Mouse (Mus musculus): ENCODE results near the gene Cel. TPM values are rescaled to one million over a fixed set of nuclear protein-coding genes. Genes with fewer than 3 reads are reported as not detected.
A peak's percentile ranks its signal among the peaks of the same experiment; 100 is the strongest.

The Cel gene
- total and polyA plus RNA-seq, 2 experiments from 2014 or later, result not detected

DNA sequence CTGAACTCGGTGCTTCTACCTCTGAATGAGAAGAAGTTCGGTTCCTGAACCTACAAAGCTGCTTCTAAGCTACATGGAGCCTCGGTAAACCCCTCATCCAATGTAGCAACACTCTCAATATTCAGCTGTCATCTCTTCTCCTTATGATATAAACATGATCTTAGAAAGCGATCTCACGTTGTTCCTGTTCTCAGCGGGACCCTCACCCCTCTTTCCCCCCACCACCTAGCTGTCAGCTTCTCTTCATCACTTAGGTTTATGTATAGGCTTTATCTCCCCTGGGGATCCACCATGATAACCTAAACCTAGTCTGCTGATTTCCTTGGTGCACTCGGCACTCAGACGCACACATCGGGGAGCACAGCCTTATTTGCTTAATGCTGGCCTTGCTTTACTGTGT, 20.4 kb upstream of the Cel start, which contains the start of gene Gtf3c5:
TSS of gene Gtf3c5 (minus strand) at position 101 of the 400 bp plus-strand sequence.
- Histone ChIP-seq H3K27ac (ENCODE audit: low read depth) (peak within 1 kb of the TSS; percentile 86), H3K36me3 (replicated peaks; ENCODE audit: control insufficient read depth, insufficient read depth, low read length) (peaks cover 2% of the 10 kb centered on the region), H3K9ac (replicated peaks; ENCODE audit: low read depth, low read length) (peak within 1 kb of the TSS; percentile 64), H3K4me1 (ENCODE audit: control insufficient read depth, insufficient read depth) (peaks cover 5% of the 10 kb centered on the region; the same call in 1 of the 2 replicates), H3K4me3 (ENCODE audit: low read depth, low read length) (peak within 1 kb of the TSS; percentile 68), H3K4me2 (ENCODE audit: low read depth, low read length) (peak within 1 kb of the TSS; percentile 84), H3K27me3 (ENCODE audit: control insufficient read depth, insufficient read depth, low read length) (no peaks in the 10 kb centered on the region), H3K9me3 (replicated peaks; ENCODE audit: control insufficient read depth, low read length) (no peaks in the 10 kb centered on the region)
- ATAC-seq (ENCODE audit: insufficient read depth, low read depth) (no peak), DNase-seq (ENCODE audit: low spot score) (no peak)
- TF ChIP-seq EP300 (IDR thresholded peaks at IDR 0.05; ENCODE audit: low read depth), result no peak
- no peak for TF ChIP-seq CTCF (IDR thresholded peaks at IDR 0.05; ENCODE audit: low read depth)
- WGBS, result 71% methylated on average over 9 of the region's 9 CpGs

DNA sequence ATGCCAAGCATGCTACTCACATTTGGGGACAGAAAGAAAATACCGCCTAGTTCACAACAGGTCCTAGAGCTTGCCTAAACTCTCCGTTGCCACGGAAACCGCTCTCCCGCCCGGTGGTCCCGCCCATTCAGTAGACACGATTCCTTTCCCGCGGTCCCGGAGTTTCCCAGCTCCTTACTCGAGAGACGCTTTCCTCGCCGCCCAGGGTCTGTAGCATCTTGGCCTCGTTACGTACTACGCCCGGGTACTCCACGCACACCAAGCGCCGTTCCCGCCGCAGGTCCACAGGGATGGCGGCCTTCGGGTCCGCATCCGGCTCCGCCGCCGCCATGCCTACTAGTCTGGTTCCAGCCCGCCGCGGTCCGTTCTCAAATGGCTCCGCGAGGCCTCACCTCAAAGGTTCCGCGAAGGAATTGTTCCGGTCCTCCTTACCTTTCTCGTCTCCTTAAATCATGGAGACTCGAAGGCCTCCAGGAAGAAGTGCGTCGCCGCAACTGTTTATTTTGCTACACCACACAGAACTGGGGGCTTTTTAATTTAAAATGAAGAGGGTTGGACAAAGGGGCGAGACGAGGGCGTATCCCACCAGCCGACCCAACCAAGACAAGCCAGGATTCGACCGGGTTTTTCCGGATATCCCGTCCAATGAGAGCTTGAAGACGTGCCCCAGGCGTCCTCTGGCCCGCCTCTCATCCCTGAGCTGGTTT, 19.6 kb upstream of the Cel start:
- H3K4me2 ChIP-seq (ENCODE audit: low read depth, low read length), result peak overlapping the region; percentile 84
- peak overlapping the region; percentile 64 for H3K9ac ChIP-seq (replicated peaks; ENCODE audit: low read depth, low read length)
- no peak for TF ChIP-seq CTCF (IDR thresholded peaks at IDR 0.05; ENCODE audit: low read depth)
- TF ChIP-seq EP300 (IDR thresholded peaks at IDR 0.05; ENCODE audit: low read depth), result no peak
- peak overlapping the region; percentile 68 for H3K4me3 ChIP-seq (ENCODE audit: low read depth, low read length)
- peaks cover 5% of the 10 kb centered on the region; the same call in 1 of the 2 replicates for H3K4me1 ChIP-seq (ENCODE audit: control insufficient read depth, insufficient read depth)
- H3K9me3 ChIP-seq (replicated peaks; ENCODE audit: control insufficient read depth, low read length), result no peaks in the 10 kb centered on the region
- no peaks in the 10 kb centered on the region for H3K27me3 ChIP-seq (ENCODE audit: control insufficient read depth, insufficient read depth, low read length)
- DNase-seq (ENCODE audit: low spot score) (peak; percentile 89), ATAC-seq (ENCODE audit: insufficient read depth, low read depth) (peak; percentile 94)
- WGBS, result under 1% methylated on average over 56 of the region's 56 CpGs
- peak overlapping the region; percentile 86 for H3K27ac ChIP-seq (ENCODE audit: low read depth)
- peaks cover 8% of the 10 kb centered on the region for H3K36me3 ChIP-seq (replicated peaks; ENCODE audit: control insufficient read depth, insufficient read depth, low read length)

DNA sequence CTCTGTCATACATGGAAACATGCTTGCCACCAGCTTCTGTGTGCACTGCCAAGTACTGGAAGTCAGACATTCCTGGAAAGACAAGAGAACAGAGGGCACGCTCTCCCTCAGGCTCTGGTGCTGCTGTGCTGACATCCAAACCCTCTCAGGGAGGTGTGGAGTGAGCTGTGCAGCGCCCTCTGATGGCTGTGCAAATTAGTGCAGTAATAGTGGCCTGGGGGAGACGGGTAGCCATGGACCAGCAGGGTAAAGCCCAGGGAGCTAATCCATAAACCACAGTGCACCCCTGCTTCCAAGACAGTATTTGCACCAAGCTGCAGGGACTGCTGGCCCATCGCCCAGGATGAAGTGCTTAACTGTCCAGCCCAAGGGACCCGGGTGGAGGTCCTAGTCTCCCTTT, 14.8 kb upstream of the Cel start:
- no peak overlapping the region for H3K27ac ChIP-seq (ENCODE audit: low read depth)
- H3K27me3 ChIP-seq (ENCODE audit: control insufficient read depth, insufficient read depth, low read length), result no peaks in the 10 kb centered on the region
- no peak overlapping the region for H3K4me3 ChIP-seq (ENCODE audit: low read depth, low read length)
- 60% methylated on average over 5 of the region's 5 CpGs for WGBS
- H3K9me3 ChIP-seq (replicated peaks; ENCODE audit: control insufficient read depth, low read length), result no peaks in the 10 kb centered on the region
- no peak overlapping the region for H3K9ac ChIP-seq (replicated peaks; ENCODE audit: low read depth, low read length)
- ATAC-seq (ENCODE audit: insufficient read depth, low read depth) (no peak), DNase-seq (ENCODE audit: low spot score) (no peak)
- H3K4me1 ChIP-seq (ENCODE audit: control insufficient read depth, insufficient read depth), result peaks cover 5% of the 10 kb centered on the region; the same call in 1 of the 2 replicates
- TF ChIP-seq EP300 (IDR thresholded peaks at IDR 0.05; ENCODE audit: low read depth) (no peak), CTCF (IDR thresholded peaks at IDR 0.05; ENCODE audit: low read depth) (peak; percentile 27; the same call in 1 of the 2 replicates)
- H3K36me3 ChIP-seq (replicated peaks; ENCODE audit: control insufficient read depth, insufficient read depth, low read length), result peaks cover 51% of the 10 kb centered on the region
- H3K4me2 ChIP-seq (ENCODE audit: low read depth, low read length), result no peak overlapping the region

GRCm38 (mm10) chr2:28576815-28577214, 13.6 kb upstream of the Cel start:
- H3K36me3 ChIP-seq (replicated peaks; ENCODE audit: control insufficient read depth, insufficient read depth, low read length), result peaks cover 63% of the 10 kb centered on the region
- H3K4me1 ChIP-seq (ENCODE audit: control insufficient read depth, insufficient read depth), result no peaks in the 10 kb centered on the region
- no peak overlapping the region for H3K4me2 ChIP-seq (ENCODE audit: low read depth, low read length)
- H3K9me3 ChIP-seq (replicated peaks; ENCODE audit: control insufficient read depth, low read length), result no peaks in the 10 kb centered on the region
- H3K9ac ChIP-seq (replicated peaks; ENCODE audit: low read depth, low read length), result no peak overlapping the region
- no peak overlapping the region for H3K27ac ChIP-seq (ENCODE audit: low read depth)
- H3K27me3 ChIP-seq (ENCODE audit: control insufficient read depth, insufficient read depth, low read length), result no peaks in the 10 kb centered on the region
- 79% methylated on average over 3 of the region's 3 CpGs for WGBS
- DNase-seq (ENCODE audit: low spot score), result no peak
- no peak for TF ChIP-seq CTCF (IDR thresholded peaks at IDR 0.05; ENCODE audit: low read depth)
- no peak for TF ChIP-seq EP300 (IDR thresholded peaks at IDR 0.05; ENCODE audit: low read depth)
- no peak overlapping the region for H3K4me3 ChIP-seq (ENCODE audit: low read depth, low read length)
- no peak for ATAC-seq (ENCODE audit: insufficient read depth, low read depth)

DNA sequence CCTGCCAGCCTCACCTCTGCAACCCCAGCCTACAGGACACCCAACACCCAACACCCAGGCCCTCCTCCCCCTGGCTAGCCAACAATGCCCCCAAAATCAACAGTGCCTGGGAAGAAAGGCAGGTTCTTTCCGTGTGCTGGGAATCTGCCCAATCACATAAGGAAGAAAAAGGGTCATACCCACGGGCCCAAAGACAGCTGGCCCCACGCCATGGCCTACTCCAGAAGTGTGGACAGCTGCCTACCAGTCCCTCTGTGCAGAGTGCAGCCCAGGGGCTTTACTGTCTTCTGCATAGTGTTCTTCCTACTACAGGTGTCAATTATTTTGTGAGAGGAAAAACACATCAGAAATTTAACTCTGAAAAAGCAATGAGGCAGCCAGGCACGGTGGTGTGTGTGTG, 12.1 kb upstream of the Cel start:
- H3K4me1 ChIP-seq (ENCODE audit: control insufficient read depth, insufficient read depth), result no peaks in the 10 kb centered on the region
- TF ChIP-seq EP300 (IDR thresholded peaks at IDR 0.05; ENCODE audit: low read depth) (no peak), CTCF (IDR thresholded peaks at IDR 0.05; ENCODE audit: low read depth) (no peak)
- no peaks in the 10 kb centered on the region for H3K27me3 ChIP-seq (ENCODE audit: control insufficient read depth, insufficient read depth, low read length)
- H3K27ac ChIP-seq (ENCODE audit: low read depth), result no peak overlapping the region
- DNase-seq (ENCODE audit: low spot score) (no peak), ATAC-seq (ENCODE audit: insufficient read depth, low read depth) (no peak)
- WGBS, result 63% methylated on average over 4 of the region's 4 CpGs
- H3K4me3 ChIP-seq (ENCODE audit: low read depth, low read length), result no peak overlapping the region
- no peak overlapping the region for H3K9ac ChIP-seq (replicated peaks; ENCODE audit: low read depth, low read length)
- H3K9me3 ChIP-seq (replicated peaks; ENCODE audit: control insufficient read depth, low read length), result no peaks in the 10 kb centered on the region
- H3K36me3 ChIP-seq (replicated peaks; ENCODE audit: control insufficient read depth, insufficient read depth, low read length), result peaks cover 78% of the 10 kb centered on the region
- H3K4me2 ChIP-seq (ENCODE audit: low read depth, low read length), result no peak overlapping the region
